Mouse (Mus musculus) liver, embryonic 16.5 days (tissue): ENCODE measurements around the gene Cubn. TPM values are rescaled to one million over a fixed set of nuclear protein-coding genes. Genes with fewer than 3 reads are reported as not detected.

Experiments
- ATAC-seq: fragments of 200-750 bp; cut with Nextera tagmentation; 2 replicates; pipeline ENCODE4 v1.8.0; 2017; ENCODE audit warnings: low read depth, mild to moderate bottlenecking, moderate number of reproducible peaks, moderate library complexity
- H3K27ac ChIP-seq: fragments of 300-500 bp; sonication (generic); 2 replicates; pipeline ENCODE4 v1.5.1; 2014; ENCODE audit warnings: mild to moderate bottlenecking, low read length
- H3K27me3 ChIP-seq: fragments of 300-500 bp; sonication (generic); 2 replicates; pipeline ENCODE4 v1.6.1; 2014; ENCODE audit warnings: low read depth, low read length, mixed read lengths; ENCODE audit not compliant: control insufficient read depth, insufficient read depth
- H3K36me3 ChIP-seq: fragments of 300-500 bp; sonication (generic); 2 replicates; pipeline ENCODE4 v1.6.1; 2014; ENCODE audit warnings: mild to moderate bottlenecking; ENCODE audit not compliant: control insufficient read depth, insufficient read depth
- H3K4me1 ChIP-seq: fragments of 300-500 bp; sonication (generic); 2 replicates; pipeline ENCODE4 v1.6.1; 2014; ENCODE audit warnings: low read depth, low read length, mixed read lengths; ENCODE audit not compliant: control insufficient read depth
- H3K4me2 ChIP-seq: fragments of 300-500 bp; sonication (generic); 2 replicates; pipeline ENCODE4 v1.6.1; 2014; ENCODE audit warnings: low read depth, low read length, mixed read lengths
- H3K4me3 ChIP-seq: fragments of 300-500 bp; sonication (generic); 2 replicates; pipeline ENCODE4 v1.5.1; 2014; ENCODE audit warnings: low read depth, mild to moderate bottlenecking, low read length
- H3K9ac ChIP-seq: fragments of 300-500 bp; sonication (generic); 2 replicates; pipeline ENCODE4 v1.6.1; 2014; ENCODE audit warnings: low read depth, low read length
- H3K9me3 ChIP-seq: fragments of 300-500 bp; sonication (generic); replicated peaks from 2 replicates; pipeline ENCODE4 v1.6.1; 2016; ENCODE audit warnings: low read length; ENCODE audit not compliant: control insufficient read depth
- WGBS: fragments of 180-500 bp; shearing (Covaris S2); extraction: QIAGEN DNeasy Blood & Tissue Kit; methylation state at CpG from one replicate; pipeline ENCODE4 v1.1.7; 2014; ENCODE audit not compliant: insufficient replicate concordance; 5-methylcytosine and 5-hydroxymethylcytosine counted together
- polyA plus RNA-seq: library from polyadenylated mRNA; unstranded; fragments of >200 nt; fragmentation: Nextera tagmentation; extraction: Ambion mirVana; gene quantifications from 2 replicates; pipeline ENCODE4 v1.2.1, GENCODE M21; 2015

Cubn gene
- polyA plus RNA-seq, 1 experiment from 2014 or later = 0.11 TPM

GRCm38 (mm10) chr2:13496087-13496486, 4.5 kb upstream of the Cubn start:
- no peak overlapping the region for H3K4me2 ChIP-seq
- H3K27ac ChIP-seq = no peak overlapping the region
- H3K4me1 ChIP-seq = peaks cover 2% of the 10 kb centered on the region
- 0 out of 2 replicates have a peak, but pooled peaks have one; percentile 9 for ATAC-seq
- H3K36me3 ChIP-seq = no peaks in the 10 kb centered on the region
- H3K4me3 ChIP-seq = no peak overlapping the region
- no peaks in the 10 kb centered on the region for H3K27me3 ChIP-seq
- no peak overlapping the region for H3K9ac ChIP-seq
- H3K9me3 ChIP-seq = no peaks in the 10 kb centered on the region
- WGBS = 21% methylated on average over 2 of the region's 2 CpGs

GRCm38 (mm10) chr2:13492927-13493326, 1.3 kb upstream of the Cubn start:
- no peak overlapping the region for H3K4me3 ChIP-seq
- H3K4me1 ChIP-seq = no peaks in the 10 kb centered on the region
- H3K9me3 ChIP-seq = no peaks in the 10 kb centered on the region
- H3K4me2 ChIP-seq = no peak overlapping the region
- no peaks in the 10 kb centered on the region for H3K36me3 ChIP-seq
- no peak for ATAC-seq
- 66% methylated on average over 4 of the region's 4 CpGs for WGBS
- H3K27ac ChIP-seq = no peak overlapping the region
- H3K27me3 ChIP-seq = no peaks in the 10 kb centered on the region
- H3K9ac ChIP-seq = no peak overlapping the region

- no peaks in the 10 kb centered on the region for H3K9me3 ChIP-seq
- no peak overlapping the region for H3K27ac ChIP-seq
- no peaks in the 10 kb centered on the region for H3K27me3 ChIP-seq
- 53% methylated on average over 2 of the region's 2 CpGs for WGBS
- no peak overlapping the region for H3K9ac ChIP-seq
- no peaks in the 10 kb centered on the region for H3K36me3 ChIP-seq
- no peak overlapping the region for H3K4me2 ChIP-seq
- ATAC-seq = no peak
- no peak overlapping the region for H3K4me3 ChIP-seq
- no peaks in the 10 kb centered on the region; the same call in 1 of the 2 replicates for H3K4me1 ChIP-seq
Measured at GRCm38 (mm10) chr2:13490480-13490879, 1.1 kb downstream of the Cubn start.

GRCm38 (mm10) chr2:13486470-13486869, 5.1 kb downstream of the Cubn start:
- no peak overlapping the region for H3K4me2 ChIP-seq
- H3K4me1 ChIP-seq = no peaks in the 10 kb centered on the region; the same call in 1 of the 2 replicates
- no peak for ATAC-seq
- H3K36me3 ChIP-seq = no peaks in the 10 kb centered on the region
- no peak overlapping the region for H3K27ac ChIP-seq
- no peaks in the 10 kb centered on the region for H3K27me3 ChIP-seq
- 63% methylated on average over 8 of the region's 8 CpGs for WGBS
- no peaks in the 10 kb centered on the region for H3K9me3 ChIP-seq
- H3K9ac ChIP-seq = no peak overlapping the region
- no peak overlapping the region for H3K4me3 ChIP-seq

- Histone ChIP-seq H3K27ac (no peak overlapping the region), H3K4me2 (no peak overlapping the region), H3K9ac (no peak overlapping the region), H3K27me3 (no peaks in the 10 kb centered on the region), H3K36me3 (no peaks in the 10 kb centered on the region), H3K9me3 (no peaks in the 10 kb centered on the region), H3K4me1 (no peaks in the 10 kb centered on the region; the same call in 1 of the 2 replicates), H3K4me3 (no peak overlapping the region)
- 62% methylated on average over 3 of the region's 3 CpGs for WGBS
- no peak for ATAC-seq
Measured at GRCm38 (mm10) chr2:13484566-13484965, 7.0 kb downstream of the Cubn start.

- WGBS = 56% methylated on average over 2 of the region's 2 CpGs
- Histone ChIP-seq H3K27me3 (no peaks in the 10 kb centered on the region), H3K4me1 (no peaks in the 10 kb centered on the region), H3K9ac (no peak overlapping the region), H3K36me3 (no peaks in the 10 kb centered on the region), H3K27ac (no peak overlapping the region), H3K4me2 (no peak overlapping the region), H3K4me3 (no peak overlapping the region), H3K9me3 (no peaks in the 10 kb centered on the region)
- no peak for ATAC-seq
Measured at GRCm38 (mm10) chr2:13480744-13481143, 10.9 kb downstream of the Cubn start.

- 71% methylated on average over 7 of the region's 7 CpGs for WGBS
- H3K27ac ChIP-seq = no peak overlapping the region
- no peaks in the 10 kb centered on the region for H3K9me3 ChIP-seq
- no peaks in the 10 kb centered on the region for H3K4me1 ChIP-seq
- no peak for ATAC-seq
- H3K36me3 ChIP-seq = no peaks in the 10 kb centered on the region
- H3K4me2 ChIP-seq = no peak overlapping the region
- H3K27me3 ChIP-seq = no peaks in the 10 kb centered on the region
- H3K4me3 ChIP-seq = no peak overlapping the region
- H3K9ac ChIP-seq = no peak overlapping the region
Measured at GRCm38 (mm10) chr2:13479165-13479564, 12.4 kb downstream of the Cubn start.

- H3K27me3 ChIP-seq = no peaks in the 10 kb centered on the region
- no peak for ATAC-seq
- H3K4me1 ChIP-seq = no peaks in the 10 kb centered on the region
- no peaks in the 10 kb centered on the region for H3K9me3 ChIP-seq
- no peaks in the 10 kb centered on the region for H3K36me3 ChIP-seq
- no peak overlapping the region for H3K4me3 ChIP-seq
- H3K27ac ChIP-seq = no peak overlapping the region
- WGBS = 62% methylated on average over 3 of the region's 3 CpGs
- no peak overlapping the region for H3K9ac ChIP-seq
- H3K4me2 ChIP-seq = no peak overlapping the region
Measured at GRCm38 (mm10) chr2:13470108-13470507, 21.5 kb downstream of the Cubn start.

GRCm38 (mm10) chr2:13469641-13470040, 22.0 kb downstream of the Cubn start:
- no peak overlapping the region for H3K27ac ChIP-seq
- H3K4me1 ChIP-seq = no peaks in the 10 kb centered on the region
- H3K9me3 ChIP-seq = no peaks in the 10 kb centered on the region
- no peak overlapping the region for H3K4me2 ChIP-seq
- no peak overlapping the region for H3K4me3 ChIP-seq
- 68% methylated on average over 4 of the region's 4 CpGs for WGBS
- H3K27me3 ChIP-seq = no peaks in the 10 kb centered on the region
- no peak for ATAC-seq
- no peak overlapping the region for H3K9ac ChIP-seq
- H3K36me3 ChIP-seq = no peaks in the 10 kb centered on the region
